ENCODE assay signal across 17 mouse cellular contexts in the genomic region with DNA sequence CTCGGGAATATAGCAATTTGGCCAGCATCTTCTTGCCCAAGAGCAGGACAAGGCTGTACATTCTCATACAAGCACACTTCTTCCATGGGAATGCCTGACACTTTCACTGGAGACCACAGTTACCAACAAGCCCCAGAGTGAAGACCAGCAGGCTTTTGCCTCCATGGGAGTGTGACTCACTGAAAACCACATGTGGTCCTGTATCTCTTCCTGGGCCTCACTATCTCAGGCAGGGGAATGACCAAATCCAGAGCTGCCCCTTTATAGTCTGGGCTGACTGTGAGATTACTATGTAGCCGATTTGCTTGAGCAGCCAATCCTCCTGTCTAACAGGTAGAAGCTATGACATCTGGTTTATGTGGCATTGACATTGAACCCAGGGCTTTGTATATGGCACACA. TPM values are rescaled to one million over a fixed set of nuclear protein-coding genes. Genes with fewer than 3 reads are reported as not detected.
"Had no signal": no experiment of that assay in that cellular context is flagged by ENCODE, and none has a peak within 500 bp of the region (broad histone marks: within the 10 kb centered on the region; RNA-seq: fewer than 3 reads in every experiment).

No protein-coding gene starts in this region.

- H3K4me3 ChIP-seq: neural tube, embryonic 12.5 days; neural tube, embryonic 13.5 days; stomach, embryonic 15.5 days had no signal

- H3K4me2 ChIP-seq: neural tube, embryonic 12.5 days; neural tube, embryonic 13.5 days; stomach, embryonic 15.5 days had no signal

- H3K36me3 ChIP-seq: neural tube, embryonic 12.5 days; neural tube, embryonic 13.5 days; stomach, embryonic 15.5 days had no signal

- H3K9ac ChIP-seq: neural tube, embryonic 12.5 days; neural tube, embryonic 13.5 days; stomach, embryonic 15.5 days had no signal

- H3K9me3 ChIP-seq: neural tube, embryonic 12.5 days; neural tube, embryonic 13.5 days; stomach, embryonic 15.5 days had no signal

- H3K27ac ChIP-seq: neural tube, embryonic 12.5 days; neural tube, embryonic 13.5 days; stomach, embryonic 15.5 days; stomach, postnatal 0 days had no signal

- H3K27me3 ChIP-seq: neural tube, embryonic 12.5 days; neural tube, embryonic 13.5 days; stomach, embryonic 15.5 days had no signal

- DNase-seq: retina, postnatal 1 day; right cerebral cortex, adult 18-20 months; right cerebral cortex, postnatal 14 days; right cerebral cortex, postnatal 25 days; right cerebral cortex, postnatal 4 days; spleen, adult 18-20 months; thymus, adult 18-20 months; thymus, adult 2 months; thymus, postnatal 14 days; thymus, postnatal 25 days; thymus, postnatal 36 days; thymus, postnatal 4 days had no signal

RNA-seq across cellular contexts. Expression of a gene that starts 10.7 kb away (rescaled TPM):
- total RNA-seq: neutrophil, adult 5-6 weeks had no signal

RNA-seq across cellular contexts. Expression of a gene that starts 22.5 kb away (rescaled TPM):
- total RNA-seq: neutrophil, adult 5-6 weeks had no signal
